Mouse (Mus musculus) layer of hippocampus, postnatal 36 days (tissue): Measurements from ENCODE around the gene Zdhhc19. TPM values are rescaled to one million over a fixed set of nuclear protein-coding genes. Genes with fewer than 3 reads are reported as not detected.

Experiments
- DNase-seq, 2 experiments: peaks; one replicate each; pipeline ENCODE4 v3.0.0; 2022
- total RNA-seq, 2 experiments: library from RNA; stranded (reverse); gene quantifications; 2 replicates each; pipeline ENCODE4 v1.2.3; 2021

Gene Zdhhc19
- total RNA-seq, 2 experiments from 2014 or later: not detected

DNA sequence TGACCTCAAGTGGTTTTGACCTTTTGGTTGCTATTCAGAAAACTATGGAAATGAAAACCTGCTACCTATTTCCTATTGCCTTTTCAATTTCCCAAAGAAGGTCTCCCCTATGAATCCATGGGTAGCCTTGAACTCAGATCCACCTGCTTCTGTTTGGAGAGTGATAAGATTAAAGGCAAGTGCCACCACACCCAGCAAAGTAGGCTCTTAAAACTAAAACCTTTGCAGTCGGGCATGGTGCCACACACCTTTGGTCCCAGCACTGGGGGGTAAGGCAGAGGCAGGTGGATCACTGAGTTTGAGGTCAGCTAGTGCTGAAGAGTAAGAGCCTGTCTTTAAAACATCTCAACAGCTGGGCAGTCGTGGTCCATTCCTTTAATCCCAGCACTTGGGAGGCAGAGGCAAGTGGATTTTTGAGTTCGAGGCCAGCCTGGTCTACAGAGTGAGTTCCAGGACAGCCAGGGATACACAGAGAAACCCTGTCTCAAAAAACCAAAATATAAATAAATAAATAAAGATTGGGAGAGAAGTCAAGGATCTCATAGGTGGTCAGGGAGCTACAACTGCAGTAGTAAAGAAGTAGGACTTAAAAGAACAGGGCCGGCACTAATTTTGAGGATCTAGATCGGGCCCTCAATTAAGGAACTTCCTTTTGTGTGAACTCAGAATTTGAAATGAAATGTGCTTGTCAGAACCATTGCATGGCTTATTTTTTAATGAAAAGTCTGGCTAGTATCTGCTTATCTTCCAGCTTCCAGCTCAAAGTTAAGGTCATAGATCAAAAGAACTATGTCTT is 114.6 kb downstream of the Zdhhc19 start:
- no peak for DNase-seq

Other genes with a start within 250 kb of the Zdhhc19 start
- 10 to 100 TPM; 48.4 to 50.1 TPM for gene Fbxo45, start 249.1 kb upstream of the Zdhhc19 start, total RNA-seq
- 10 to 100 TPM; 13.0 to 13.1 TPM for gene Wdr53, start 249.0 kb upstream of the Zdhhc19 start, total RNA-seq
- under 1 TPM in 1 of 2 experiments, not detected in 1; 0.28 TPM for gene Smco1, start 224.8 kb upstream of the Zdhhc19 start, total RNA-seq
- gene Rnf168, start 218.8 kb upstream of the Zdhhc19 start, total RNA-seq: 10 to 100 TPM; 24.5 to 26.2 TPM
- gene Ubxn7, start 164.0 kb upstream of the Zdhhc19 start, total RNA-seq: 10 to 100 TPM; 46.9 to 50.7 TPM
- gene Tm4sf19, start 95.8 kb upstream of the Zdhhc19 start, total RNA-seq: under 1 TPM in 1 of 2 experiments, not detected in 1; 0.27 TPM
- gene Tctex1d2, start 76.6 kb upstream of the Zdhhc19 start, total RNA-seq: 10 to 100 TPM; 12.0 to 13.2 TPM
- 10 to 100 TPM; 35.0 to 38.6 TPM for gene Pcyt1a, start 65.3 kb upstream of the Zdhhc19 start, total RNA-seq
- not detected for gene Slc51a, start 8.4 kb upstream of the Zdhhc19 start, total RNA-seq
- 10 to 100 TPM; 55.9 to 62.1 TPM for gene Tfrc, start 112.7 kb downstream of the Zdhhc19 start, total RNA-seq
- gene Tnk2, start 147.6 kb downstream of the Zdhhc19 start, total RNA-seq: 100 to 1,000 TPM; 189 to 197 TPM
- gene Muc4, start 239.6 kb downstream of the Zdhhc19 start, total RNA-seq: not detected